Mouse (Mus musculus): ENCODE results near the gene Bmpr1a.

The Bmpr1a gene

DNA sequence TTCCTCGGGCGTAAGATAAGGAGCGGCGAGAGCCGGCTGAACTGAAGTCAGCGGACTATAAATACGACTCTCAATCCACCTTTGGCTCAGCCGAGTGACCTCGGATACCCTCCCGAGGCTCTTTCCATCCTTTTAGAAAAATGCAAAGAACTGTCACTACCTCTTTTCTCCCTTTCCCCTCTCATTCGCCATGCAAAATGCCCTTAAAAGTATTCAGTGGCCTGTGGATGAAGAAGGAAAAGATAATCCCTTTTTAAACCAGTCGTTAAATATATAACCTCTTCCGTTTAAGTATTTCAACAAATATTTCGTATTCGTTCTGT is at the start of gene Bmpr1a:
Gene Bmpr1a (minus strand): TSS at position 17 of the 323 bp plus-strand sequence.
- no peak for DNase-seq (ENCODE audit: low spot score)

DNA sequence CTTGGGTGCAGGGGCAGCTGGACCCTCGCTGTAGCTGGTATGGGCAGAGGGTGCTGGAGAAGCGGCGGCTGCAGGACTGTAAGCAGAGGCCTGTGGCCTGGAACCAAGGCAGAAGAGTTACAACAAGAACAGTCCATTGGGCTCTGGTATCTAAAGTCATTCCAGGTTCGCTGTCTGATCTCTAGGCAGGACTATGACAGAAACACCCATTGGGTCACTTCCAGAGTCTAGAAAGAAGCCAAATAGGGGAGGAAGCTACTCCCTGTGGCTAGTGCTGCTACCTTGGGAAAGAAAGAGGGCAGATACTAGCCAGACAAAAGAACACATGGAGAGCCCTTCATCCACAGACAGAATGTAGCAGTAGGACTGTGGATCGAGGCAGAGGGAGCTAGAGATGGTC is 49.1 kb upstream of the Bmpr1a start:
- no peak for DNase-seq (ENCODE audit: low spot score)

DNA sequence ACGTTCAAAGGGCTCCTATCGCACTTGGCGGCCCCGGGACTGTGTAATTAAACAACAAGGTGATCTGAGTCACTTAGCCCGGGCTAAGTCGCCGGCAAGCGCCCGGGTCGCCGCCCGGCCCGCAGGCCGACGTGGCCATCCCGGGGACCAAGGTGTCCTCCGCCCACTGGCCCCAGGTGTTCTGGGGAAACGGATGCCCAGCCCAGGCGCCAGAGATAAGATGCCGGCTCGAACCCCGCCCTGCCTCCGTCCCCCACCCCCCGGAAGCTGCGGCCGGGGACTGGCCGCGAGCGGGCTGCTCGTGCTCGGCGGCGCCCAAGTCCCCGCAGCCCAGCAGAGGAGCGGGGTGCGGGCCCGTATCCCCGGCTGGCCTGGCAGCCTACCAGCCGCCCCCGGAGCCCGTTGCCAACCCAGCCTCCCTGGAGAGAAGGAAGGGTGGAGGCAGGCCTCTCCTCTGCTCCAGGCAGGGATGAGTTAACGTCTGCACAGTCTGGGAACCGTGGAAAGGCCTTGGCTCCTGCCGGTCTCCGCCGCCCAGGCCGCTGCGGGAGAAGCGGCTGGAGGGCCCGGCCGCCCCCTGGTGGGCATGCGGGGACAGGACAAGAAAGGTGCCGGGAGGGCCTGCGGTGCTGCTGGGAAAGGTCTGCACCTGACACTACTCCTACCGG is 46.0 kb upstream of the Bmpr1a start:
- DNase-seq (ENCODE audit: low spot score) = peak; percentile 76

DNA sequence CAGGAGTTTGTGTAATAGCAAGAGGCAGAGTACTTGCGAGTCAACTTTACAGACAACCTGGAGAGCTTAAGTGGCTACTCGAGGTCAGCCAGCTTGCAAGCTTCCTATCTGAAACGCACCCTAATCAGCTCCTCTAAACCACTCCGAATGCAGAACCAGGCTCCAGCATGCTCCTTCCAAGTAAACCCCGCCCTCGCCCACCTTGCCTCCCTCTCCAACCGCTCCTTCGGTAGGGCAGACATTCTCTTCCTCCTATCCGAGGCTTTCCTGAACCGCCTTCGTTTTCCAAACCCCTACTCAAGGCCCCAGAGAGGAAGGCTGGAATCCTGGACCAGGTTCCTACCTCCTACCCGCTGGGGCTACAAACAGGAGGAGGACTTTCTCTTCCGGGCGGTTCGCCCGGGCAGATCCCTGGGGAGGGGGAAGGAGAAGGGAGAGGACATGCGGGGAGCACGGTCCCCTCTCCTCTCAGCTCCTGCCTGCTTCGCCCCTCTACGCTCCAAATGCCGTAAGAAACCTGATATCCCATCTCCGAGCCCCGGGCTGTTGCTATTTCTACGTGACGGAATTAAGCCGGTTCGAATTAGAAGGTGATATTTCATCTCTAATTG is 45.4 kb upstream of the Bmpr1a start:
- peak; percentile 37 for DNase-seq (ENCODE audit: low spot score)

DNA sequence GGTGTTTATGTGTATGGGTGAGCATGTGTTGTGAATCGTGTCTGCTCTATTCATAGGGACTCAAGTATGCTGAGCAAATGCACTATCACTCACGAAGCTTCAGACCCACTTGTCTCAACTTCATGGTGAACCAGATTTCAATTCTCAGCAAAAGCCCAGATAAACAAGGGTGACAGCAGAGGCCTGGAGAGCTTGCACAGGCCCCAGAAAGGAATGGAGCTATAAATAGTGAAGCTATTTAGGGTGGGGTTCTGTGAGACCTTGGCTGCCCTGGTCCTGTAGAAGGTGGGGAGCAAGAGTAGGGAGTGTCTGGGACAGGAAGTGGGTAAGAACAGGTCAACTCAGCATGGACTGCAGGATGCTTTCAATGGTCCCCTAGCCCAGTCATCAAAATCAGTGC is 41.4 kb upstream of the Bmpr1a start:
- DNase-seq (ENCODE audit: low spot score) = no peak

DNA sequence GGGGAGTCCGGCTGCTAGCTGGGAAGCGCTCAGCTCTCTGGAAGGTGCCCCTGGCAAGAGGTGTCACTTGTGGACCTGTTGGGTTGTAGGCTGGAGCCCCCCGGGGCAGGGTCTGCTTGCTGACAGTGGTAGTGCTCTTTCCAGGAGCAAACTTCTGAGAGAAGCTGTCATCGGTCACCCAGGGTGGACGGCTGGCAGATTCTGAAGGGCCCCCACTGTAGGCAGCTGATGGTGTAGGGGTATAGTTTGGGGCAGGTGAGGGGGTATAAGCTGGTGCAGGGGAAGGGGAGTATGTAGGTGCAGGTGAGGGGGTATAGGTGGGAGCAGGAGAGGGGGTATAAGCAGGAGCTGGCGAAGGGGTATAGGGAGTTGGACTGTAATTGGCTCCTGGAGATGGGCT is 40.9 kb upstream of the Bmpr1a start:
- no peak for DNase-seq (ENCODE audit: low spot score)

DNA sequence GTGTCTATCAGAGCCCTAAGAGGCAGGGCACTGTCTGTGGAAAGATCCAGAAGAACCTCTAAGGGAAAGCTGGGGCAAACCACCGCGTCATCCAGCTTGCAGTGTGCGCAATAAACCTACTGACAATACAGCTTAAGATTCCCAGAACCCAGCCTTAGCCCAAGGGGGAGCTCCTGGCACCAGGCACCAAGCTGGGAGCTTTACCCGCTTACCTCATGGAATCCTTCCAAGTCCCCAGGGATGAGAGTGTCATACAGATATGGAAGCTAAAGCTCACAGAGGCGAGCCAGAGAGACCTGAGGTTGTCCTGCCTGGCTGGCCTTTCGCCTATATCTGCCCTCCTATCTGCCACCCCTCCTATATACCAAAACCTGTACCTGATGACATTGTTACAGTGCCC is 40.5 kb upstream of the Bmpr1a start:
- no peak for DNase-seq (ENCODE audit: low spot score)

DNA sequence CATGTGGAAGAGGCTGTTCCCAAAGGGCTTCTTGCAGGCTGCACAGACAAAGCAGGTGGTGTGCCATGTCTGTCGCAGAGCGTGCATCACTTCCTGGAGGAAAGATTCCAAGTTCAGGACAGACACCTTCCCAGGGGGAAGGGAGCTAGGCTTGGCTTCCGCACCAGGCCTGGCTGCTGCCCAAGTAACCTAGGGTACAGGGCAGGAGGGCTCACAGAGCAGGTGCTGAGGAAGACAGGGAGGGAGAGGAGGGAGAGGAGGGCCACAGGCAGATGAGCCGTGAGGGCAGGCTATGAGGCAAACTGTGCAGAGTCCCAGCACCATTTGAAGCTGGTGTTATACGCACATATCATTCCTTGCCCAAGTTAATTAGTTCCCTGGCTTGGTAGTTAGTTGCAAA is 38.8 kb upstream of the Bmpr1a start:
- no peak for DNase-seq (ENCODE audit: low spot score)

DNA sequence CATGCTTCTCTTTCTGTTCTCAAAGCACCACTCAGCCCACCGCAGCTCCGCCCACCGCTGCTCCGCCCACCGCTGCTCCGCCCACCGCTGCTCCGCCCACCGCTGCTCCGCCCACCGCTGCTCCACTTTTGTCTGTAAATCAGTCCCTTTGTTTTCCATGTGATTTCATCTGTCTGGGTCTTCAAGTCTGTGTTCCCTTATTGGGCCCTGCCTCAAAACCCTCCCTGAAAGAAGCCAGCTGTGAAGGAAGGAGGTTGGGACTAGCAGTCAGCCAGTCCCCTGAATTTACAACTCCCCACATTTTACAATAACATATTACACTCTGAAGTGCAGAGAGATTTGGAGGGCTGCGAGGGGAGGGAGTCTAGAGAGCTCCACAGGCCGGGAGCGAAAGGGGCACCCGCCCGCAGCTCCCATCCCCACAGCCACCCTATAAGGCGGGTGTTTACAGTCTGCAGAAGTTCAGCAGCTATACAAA is 37.6 kb upstream of the Bmpr1a start:
- no peak for DNase-seq (ENCODE audit: low spot score)

DNA sequence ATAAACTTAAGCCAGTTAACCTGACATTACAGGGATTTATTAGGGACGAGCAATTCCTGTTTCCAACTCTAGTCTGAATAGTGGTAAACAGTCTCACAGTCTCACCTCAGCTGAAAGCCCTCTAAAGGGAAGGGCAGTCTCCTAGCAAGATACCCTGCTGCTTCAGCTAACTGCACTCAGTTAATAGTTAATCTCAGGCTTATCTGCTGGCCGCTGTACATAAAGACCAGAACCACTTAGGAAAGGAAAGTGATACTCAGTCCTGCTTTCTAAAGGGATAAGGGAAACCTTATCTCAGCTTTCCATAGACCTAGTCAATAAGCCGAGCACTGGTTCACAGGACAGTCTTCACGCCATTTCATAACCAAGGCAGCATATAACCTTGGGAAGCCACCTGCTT is 32.7 kb upstream of the Bmpr1a start:
- no peak for DNase-seq (ENCODE audit: low spot score)

DNA sequence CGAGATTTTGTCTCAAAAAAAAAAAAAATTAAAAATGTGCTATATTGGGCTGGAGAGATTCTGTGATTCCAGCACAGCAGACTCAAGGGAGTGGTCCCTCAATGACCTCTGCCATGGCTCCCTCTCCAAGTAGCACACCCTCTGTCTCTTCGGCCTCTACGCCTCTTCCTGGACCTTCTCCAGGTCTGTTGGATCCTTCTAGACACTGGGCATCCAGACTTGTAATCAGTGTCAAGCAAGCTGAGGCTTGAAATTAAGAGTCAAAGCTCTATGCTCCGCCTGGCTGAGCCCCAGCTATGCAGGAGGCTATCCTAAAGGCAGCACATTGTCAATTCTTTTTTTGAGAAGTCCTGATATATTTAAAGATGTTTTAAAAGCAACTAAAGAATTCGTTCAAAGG is 30.4 kb upstream of the Bmpr1a start:
- DNase-seq (ENCODE audit: low spot score) = no peak

DNA sequence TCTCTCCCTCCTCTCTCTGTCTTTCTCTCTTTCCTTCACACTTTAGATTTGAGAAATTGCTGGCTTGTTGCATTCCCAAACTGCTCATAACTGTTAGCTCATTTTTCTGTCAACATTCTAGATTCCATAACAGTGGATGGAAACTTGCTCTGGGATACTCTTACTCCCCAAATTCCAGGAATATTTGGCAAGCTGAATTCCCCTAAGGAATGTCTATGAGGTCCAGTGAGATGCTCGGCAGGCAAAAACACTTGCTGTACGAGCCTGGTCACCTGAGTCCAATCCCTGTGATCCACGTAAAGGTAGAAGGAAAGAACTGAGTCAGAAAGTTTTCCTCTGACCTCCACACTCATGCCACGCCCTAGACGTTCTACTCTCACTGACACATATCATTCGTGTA is 29.4 kb upstream of the Bmpr1a start:
- no peak for DNase-seq (ENCODE audit: low spot score)

DNA sequence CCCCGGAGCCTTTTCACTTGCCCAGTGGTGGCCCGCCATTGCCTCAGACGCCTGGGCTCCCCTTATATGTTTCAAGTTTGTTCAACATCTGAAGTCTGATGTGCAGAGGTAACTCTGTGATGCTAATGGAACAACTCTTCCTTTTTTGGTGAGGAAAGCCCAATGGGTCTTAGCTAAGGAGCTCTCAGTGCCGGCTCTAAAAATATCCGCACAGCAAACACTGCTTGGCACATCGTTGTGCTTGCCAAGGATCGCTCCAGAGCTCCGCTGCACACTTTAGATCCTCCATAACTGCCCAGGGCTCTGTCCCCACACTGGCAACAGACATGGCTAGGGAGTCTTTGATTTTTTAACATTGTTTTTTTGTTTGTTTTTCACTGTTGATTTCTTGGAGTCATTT is 25.7 kb upstream of the Bmpr1a start:
- no peak for DNase-seq (ENCODE audit: low spot score)

DNA sequence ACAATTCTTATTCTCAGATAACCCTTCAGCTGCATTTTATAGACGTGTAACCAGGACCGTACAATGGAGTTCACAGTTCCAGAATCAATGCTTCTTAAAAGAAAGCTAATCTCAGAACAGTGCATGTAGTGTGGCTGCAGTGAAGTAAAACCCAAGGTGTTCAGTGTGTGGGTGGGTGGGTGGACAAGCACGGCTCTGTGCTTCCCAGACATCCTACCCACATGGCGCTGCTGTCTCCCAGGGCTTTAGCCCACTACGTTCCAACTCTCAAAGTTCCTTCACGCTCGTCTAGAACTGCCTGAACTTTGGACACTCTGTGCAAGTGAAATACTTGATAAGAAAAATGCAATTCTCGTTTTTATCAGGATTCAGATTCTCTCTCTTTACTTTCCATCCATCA is 19.6 kb upstream of the Bmpr1a start, which contains the start of gene 9230112D13Rik:
Gene 9230112D13Rik (minus strand): TSS at position 101 of the 400 bp plus-strand sequence.
- DNase-seq (ENCODE audit: low spot score) = no peak

DNA sequence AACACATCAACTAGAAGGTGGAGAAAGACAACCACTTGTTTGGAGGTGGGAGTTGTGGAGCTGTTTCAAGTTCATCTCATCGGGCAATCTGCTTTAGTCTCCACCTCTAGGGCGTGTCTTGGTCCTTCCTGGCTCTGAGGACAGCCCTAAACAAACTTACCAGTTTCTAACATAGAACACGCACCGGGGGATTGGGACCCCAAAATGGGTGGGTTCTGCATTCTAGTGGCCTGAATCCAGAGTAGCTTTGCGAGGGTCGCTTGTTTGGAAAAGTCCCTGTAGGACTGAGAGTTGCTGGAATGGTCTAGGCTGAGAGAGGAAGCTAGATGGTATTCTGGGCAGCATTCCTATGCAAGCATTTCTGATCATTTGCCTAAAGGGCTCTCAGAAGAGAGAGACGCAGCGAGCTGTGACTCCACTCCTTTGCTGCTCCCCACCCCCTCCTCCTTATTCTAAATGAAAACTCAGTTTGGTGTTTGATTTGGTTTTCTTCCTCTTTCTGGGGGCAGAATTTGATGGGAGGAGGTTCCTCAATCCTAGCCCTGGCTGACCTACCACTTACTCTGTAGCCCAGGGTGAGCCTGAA is 14.9 kb upstream of the Bmpr1a start:
- DNase-seq (ENCODE audit: low spot score) = no peak

DNA sequence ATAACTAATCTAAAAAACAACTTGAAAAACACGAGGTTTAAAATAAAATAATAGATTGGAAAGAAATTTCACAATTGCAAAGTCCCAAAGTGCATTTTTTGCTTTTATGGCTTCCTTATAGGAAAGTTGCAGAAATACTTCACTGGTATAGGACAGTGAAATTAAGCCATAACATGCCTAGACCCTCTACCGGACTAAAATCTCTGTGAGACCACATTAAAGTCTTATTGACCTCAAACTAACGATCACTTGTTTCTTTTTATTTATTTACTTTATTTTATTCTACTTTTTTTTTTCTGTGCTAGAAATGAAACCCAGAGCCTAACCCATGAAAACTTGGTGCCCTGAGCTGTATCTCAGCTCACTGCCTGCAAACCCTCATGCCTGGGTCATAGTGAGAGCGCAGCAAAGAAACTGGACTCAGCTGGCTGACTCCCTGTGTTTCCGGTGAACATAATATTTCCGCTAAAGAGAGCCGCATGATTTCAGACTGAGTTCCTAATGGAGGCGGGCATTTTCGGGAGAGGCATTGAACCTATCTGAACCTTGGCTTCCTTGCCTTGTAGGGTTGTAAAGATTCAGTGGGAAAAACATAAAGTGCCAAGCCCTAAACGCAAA is 13.9 kb upstream of the Bmpr1a start:
- no peak for DNase-seq (ENCODE audit: low spot score)

DNA sequence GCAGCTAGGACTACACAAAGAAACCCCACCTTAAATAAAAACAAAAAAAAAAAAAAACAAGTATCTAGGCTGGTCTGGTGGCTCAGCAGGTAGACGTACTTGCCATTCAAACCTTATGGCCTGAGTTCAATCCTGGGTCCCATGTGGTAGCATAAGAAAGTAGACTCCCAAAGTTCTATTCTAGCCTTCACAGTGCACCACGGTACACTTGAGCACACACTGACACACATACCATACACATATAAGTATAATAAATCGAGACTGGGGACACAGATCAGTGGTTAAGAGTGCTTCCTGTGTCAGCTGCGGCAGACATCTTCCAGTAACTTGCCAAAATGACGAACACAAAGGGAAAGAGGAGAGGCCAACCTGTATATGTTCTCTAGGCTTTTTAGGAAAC is 12.7 kb upstream of the Bmpr1a start:
- DNase-seq (ENCODE audit: low spot score) = no peak

DNA sequence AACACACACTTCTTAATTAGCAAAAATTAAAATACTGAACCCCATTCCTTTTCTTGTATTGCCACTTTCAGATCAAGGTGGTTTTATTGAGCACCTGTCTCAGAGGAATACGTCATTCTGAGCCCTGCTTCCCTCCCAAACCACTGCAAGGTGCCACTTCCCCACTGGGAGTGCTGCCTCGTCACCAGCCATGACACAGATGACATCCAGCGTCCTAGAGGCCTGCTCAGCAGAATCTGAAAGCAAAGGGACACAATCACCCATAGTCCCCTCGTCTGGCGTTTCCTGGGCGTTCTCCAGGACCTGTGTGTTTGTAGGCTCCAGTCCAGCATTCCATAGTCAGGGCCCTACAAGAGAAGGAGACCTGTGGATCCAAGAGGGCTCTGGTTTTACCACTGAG is 11.0 kb upstream of the Bmpr1a start:
- no peak for DNase-seq (ENCODE audit: low spot score)

DNA sequence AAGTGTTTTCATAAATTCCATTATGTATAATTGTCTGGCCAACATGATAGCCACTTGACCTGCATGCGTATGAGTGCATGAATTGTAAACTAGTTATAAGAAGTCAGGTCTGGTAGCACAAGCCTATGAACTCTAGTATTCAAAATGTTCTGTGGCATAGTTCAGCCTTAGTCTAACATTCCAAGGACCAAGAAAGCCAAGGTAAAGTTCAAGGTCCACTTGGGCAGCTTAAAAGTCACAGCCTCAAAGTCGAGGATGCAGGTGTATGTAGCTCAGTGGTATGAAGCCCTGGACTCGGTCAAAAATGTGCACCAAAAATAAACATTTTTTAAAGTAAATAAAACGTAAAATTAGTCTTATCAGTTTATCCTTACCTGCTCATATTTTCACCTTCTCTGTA is 9.5 kb upstream of the Bmpr1a start:
- no peak for DNase-seq (ENCODE audit: low spot score)

DNA sequence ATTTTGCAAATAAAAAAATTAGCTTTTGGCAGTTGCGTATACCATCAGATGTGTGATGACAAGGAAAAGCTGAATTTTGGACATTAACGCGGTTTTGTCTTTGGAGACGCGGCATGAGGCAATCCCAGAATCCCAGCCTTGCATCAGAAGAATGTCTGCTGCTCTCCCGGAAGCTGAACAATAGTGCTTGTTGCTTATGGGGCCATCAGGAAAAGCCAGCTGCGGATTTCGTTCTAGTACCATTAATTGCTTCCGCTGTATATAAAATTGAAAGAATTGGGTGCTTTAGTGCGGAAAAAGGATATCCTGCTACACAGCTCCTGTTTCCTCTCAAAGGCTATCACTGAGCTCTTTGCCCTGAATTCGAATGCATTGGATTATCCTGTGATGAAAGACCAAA is 8.8 kb upstream of the Bmpr1a start:
- no peak for DNase-seq (ENCODE audit: low spot score)

DNA sequence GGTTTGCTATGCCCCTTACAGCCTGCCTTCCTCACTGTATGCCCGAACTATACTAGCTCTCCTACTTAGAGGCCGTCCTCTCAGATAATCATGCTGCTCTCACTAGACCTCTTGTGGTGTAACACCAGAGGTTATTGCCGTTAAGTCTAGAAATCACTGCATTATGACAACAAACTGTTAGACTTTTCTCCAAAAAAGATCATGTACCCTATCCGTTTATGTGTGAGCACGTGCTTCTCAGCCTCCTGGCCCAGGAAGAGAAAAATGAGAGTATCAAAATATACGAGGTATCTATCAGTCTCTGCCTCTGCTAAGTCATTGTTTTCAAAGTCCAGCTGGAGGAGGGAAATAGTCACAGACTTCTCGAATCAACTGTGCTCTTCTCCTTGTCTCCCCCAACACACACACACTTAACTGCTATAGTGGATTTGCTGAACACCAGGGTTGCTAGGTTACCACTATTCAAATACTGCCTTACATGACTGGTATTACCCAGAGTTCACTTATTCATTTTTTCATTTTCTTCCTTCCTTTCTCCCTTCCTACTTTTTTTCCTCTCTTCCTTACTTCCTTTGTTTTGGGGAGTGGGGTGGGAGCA is 5.8 kb upstream of the Bmpr1a start:
- no peak for DNase-seq (ENCODE audit: low spot score)

DNA sequence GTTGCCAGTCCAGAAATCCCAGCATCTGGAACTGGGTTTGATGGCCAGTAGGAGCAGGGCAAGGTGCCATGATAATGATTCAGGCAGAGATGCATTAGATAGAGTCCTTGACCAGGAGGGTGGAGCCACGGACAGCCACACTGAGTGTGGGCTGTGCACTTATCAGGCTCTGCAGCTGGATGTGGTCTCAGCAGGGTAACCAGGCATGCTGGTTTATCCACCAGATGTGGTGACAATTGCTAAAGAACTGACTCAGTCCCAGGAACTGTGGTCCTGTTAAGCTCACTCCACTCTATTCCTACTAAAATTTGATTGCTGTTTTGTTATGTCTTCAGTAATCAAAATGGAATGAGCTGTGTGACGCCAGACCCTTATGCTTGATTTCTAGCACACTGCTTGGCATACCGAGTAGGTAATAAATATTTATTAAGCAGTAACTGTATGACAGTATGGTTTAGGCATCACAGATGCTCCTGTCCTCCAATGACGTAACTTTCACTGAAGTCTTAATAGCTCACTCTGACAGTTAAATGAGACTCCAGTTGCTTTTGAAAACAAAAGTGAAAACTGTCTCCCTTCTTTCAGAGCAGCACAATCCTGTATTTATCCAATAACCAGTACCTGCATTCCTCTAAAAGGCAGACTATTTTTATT is 5.2 kb upstream of the Bmpr1a start:
- no peak for DNase-seq (ENCODE audit: low spot score)
